Mouse (Mus musculus) hematopoietic stem cell, adult 5-6 weeks (primary cell): ENCODE data around the gene Abcg4. TPM values are rescaled to one million over a fixed set of nuclear protein-coding genes. Genes with fewer than 3 reads are reported as not detected.
"Not testable (repeated sequence)": the region's sequence is repeated elsewhere in the genome, so short reads cannot be mapped to it uniquely, and the experiment has no call there.

Experiments
- ATAC-seq, 2 experiments: fragments of 125-278 bp in 1 of 2; replicated peaks in 1 of 2; 2 replicates each; pipeline ENCODE4 v1.8.0; 2016 to 2017; ENCODE audit warnings: inconsistent platforms in 2 of 2, mild to moderate bottlenecking in 2 of 2, moderate number of reproducible peaks in 2 of 2, low read depth in 1 of 2, moderate TSS enrichment in 1 of 2; ENCODE audit not compliant: low FRiP score in 2 of 2, poor library complexity in 2 of 2, severe bottlenecking in 2 of 2, insufficient read depth in 1 of 2, low TSS enrichment in 1 of 2
- total RNA-seq: library from RNA; stranded (forward); fragments of 172-1452, 232-1000 nt; gene quantifications from 2 replicates; pipeline ENCODE4 v1.2.3, GENCODE M21; 2017

The Abcg4 gene
- total RNA-seq, 1 experiment from 2014 or later = 0.99 TPM

GRCm38 (mm10) chr9:44324147-44324546 lies 35.7 kb upstream of the Abcg4 start:
- ATAC-seq = no peak

GRCm38 (mm10) chr9:44323656-44324055 lies 35.2 kb upstream of the Abcg4 start:
- ATAC-seq = not testable (repeated sequence)

GRCm38 (mm10) chr9:44320799-44321133 lies 32.4 kb upstream of the Abcg4 start:
- no peak; a peak in 1 of 4 replicates for ATAC-seq

- peak; percentile 71 to 84 for ATAC-seq
These were observed 31.7 kb upstream of the Abcg4 start, which contains the start of gene C2cd2l for GRCm38 (mm10) chr9:44319887-44320798. TSS of gene C2cd2l (minus strand) at chr9:44320285.

GRCm38 (mm10) chr9:44319105-44319886 lies 30.9 kb upstream of the Abcg4 start:
- no peak; a peak in 2 of 4 replicates for ATAC-seq

GRCm38 (mm10) chr9:44318826-44319095 lies 30.3 kb upstream of the Abcg4 start:
- ATAC-seq = no peak

- no peak for ATAC-seq
These were observed 29.8 kb upstream of the Abcg4 start for GRCm38 (mm10) chr9:44318076-44318825.

- no peak for ATAC-seq
These were observed 29.0 kb upstream of the Abcg4 start for GRCm38 (mm10) chr9:44317452-44317851.

GRCm38 (mm10) chr9:44314910-44315309 lies 26.5 kb upstream of the Abcg4 start:
- ATAC-seq = no peak

- no peak for ATAC-seq
These were observed 25.8 kb upstream of the Abcg4 start for GRCm38 (mm10) chr9:44314257-44314547.

GRCm38 (mm10) chr9:44313476-44314256 lies 25.3 kb upstream of the Abcg4 start:
- ATAC-seq = no peak

GRCm38 (mm10) chr9:44311136-44312134 lies 23.0 kb upstream of the Abcg4 start:
- ATAC-seq = peak; percentile 51 to 55; a peak in 2 of 4 replicates

GRCm38 (mm10) chr9:44310750-44311135 lies 22.3 kb upstream of the Abcg4 start:
- no peak for ATAC-seq

- no peak for ATAC-seq
These were observed 21.3 kb upstream of the Abcg4 start for GRCm38 (mm10) chr9:44309756-44310155.

- ATAC-seq = no peak
These were observed 18.8 kb upstream of the Abcg4 start for GRCm38 (mm10) chr9:44307248-44307647.

GRCm38 (mm10) chr9:44306532-44306931 lies 18.1 kb upstream of the Abcg4 start:
- no peak for ATAC-seq
